ENCODE assay signal across 20 mouse cellular contexts in genomic region chr10:60964843-60965242, GRCm38 (mm10).
DNase-seq lines count a peak whose midpoint lies in the region; ATAC-seq lines count a peak whose summit lies in the region.
"Had no signal": no experiment of that assay in that cellular context is flagged by ENCODE, and none has a peak within 500 bp of the region (broad histone marks: within the 10 kb centered on the region; RNA-seq: fewer than 3 reads in every experiment).

No protein-coding gene starts in this region.

- H3K27ac ChIP-seq in heart, embryonic 14.5 days (replicated peaks in 1 of 2; ENCODE audit: control insufficient read depth in 1 of 2, insufficient read depth in 1 of 2, low read depth in 2 of 2, low read length in 2 of 2): peak overlapping the region; percentile 42 to 47; a peak in 2 of 4 replicates
- no peak overlapping the region for H3K27ac ChIP-seq in kidney, embryonic 15.5 days
- H3K27ac ChIP-seq: embryonic facial prominence, embryonic 10.5 days; hindbrain, embryonic 15.5 days; layer of hippocampus, adult 2 months; macrophage; stomach, postnatal 0 days had no signal

- WGBS in heart, embryonic 14.5 days: 33% methylated on average over 10 of the region's 10 CpGs
- 76% methylated on average over 10 of the region's 10 CpGs for WGBS in kidney, embryonic 15.5 days

- ATAC-seq in heart, embryonic 14.5 days (ENCODE audit: insufficient number of reproducible peaks, insufficient read depth, low FRiP score, low read depth): no peak
- no peak for ATAC-seq in kidney, embryonic 15.5 days (replicated peaks; ENCODE audit: low FRiP score)

- no peak overlapping the region for H3K4me2 ChIP-seq in heart, embryonic 14.5 days (ENCODE audit: low read length)
- H3K4me2 ChIP-seq in kidney, embryonic 15.5 days: no peak overlapping the region
- H3K4me2 ChIP-seq: heart, embryonic 15.5 days; hindbrain, embryonic 15.5 days; midbrain, embryonic 11.5 days had no signal

- H3K27me3 ChIP-seq in heart, embryonic 14.5 days (ENCODE audit: control insufficient read depth, insufficient read depth, low read length): no peaks in the 10 kb centered on the region
- peaks cover 2% of the 10 kb centered on the region; the same call in 1 of the 2 replicates for H3K27me3 ChIP-seq in kidney, embryonic 15.5 days
- H3K27me3 ChIP-seq: heart, embryonic 15.5 days; hindbrain, embryonic 15.5 days had no signal

- no peaks in the 10 kb centered on the region for H3K9me3 ChIP-seq in heart, embryonic 14.5 days (ENCODE audit: control insufficient read depth, low read length)
- no peaks in the 10 kb centered on the region for H3K9me3 ChIP-seq in kidney, embryonic 15.5 days (replicated peaks)
- H3K9me3 ChIP-seq: embryonic facial prominence, embryonic 10.5 days; heart, embryonic 15.5 days; hindbrain, embryonic 15.5 days had no signal

- no peaks in the 10 kb centered on the region for H3K36me3 ChIP-seq in heart, embryonic 14.5 days (ENCODE audit: control insufficient read depth, insufficient read depth, low read length)
- no peaks in the 10 kb centered on the region for H3K36me3 ChIP-seq in kidney, embryonic 15.5 days
- H3K36me3 ChIP-seq: embryonic facial prominence, embryonic 10.5 days; heart, embryonic 15.5 days; hindbrain, embryonic 15.5 days had no signal

- intact Hi-C loops in heart, postnatal 36 days (cut with DNase I): no loop called here

- no peak overlapping the region for H3K4me3 ChIP-seq in heart, embryonic 14.5 days (ENCODE audit: control insufficient read depth in 1 of 2, insufficient read depth in 1 of 2, low read depth in 1 of 2, low read length in 2 of 2)
- no peak overlapping the region for H3K4me3 ChIP-seq in kidney, embryonic 15.5 days (replicated peaks)
- H3K4me3 ChIP-seq: embryonic facial prominence, embryonic 10.5 days; heart, embryonic 15.5 days; hindbrain, embryonic 15.5 days; layer of hippocampus, adult 2 months had no signal

- no peak overlapping the region for H3K9ac ChIP-seq in heart, embryonic 14.5 days (ENCODE audit: low read length)
- no peak overlapping the region for H3K9ac ChIP-seq in kidney, embryonic 15.5 days
- H3K9ac ChIP-seq: heart, embryonic 15.5 days; hindbrain, embryonic 15.5 days had no signal

- H3K4me1 ChIP-seq in heart, embryonic 14.5 days (ENCODE audit: control insufficient read depth in 2 of 2, insufficient read depth in 2 of 2, low read length in 2 of 2): peaks cover 8 to 9% of the 10 kb centered on the region in 2 experiments; a peak in 2 of 4 replicates
- H3K4me1 ChIP-seq in kidney, embryonic 15.5 days: no peaks in the 10 kb centered on the region
- H3K4me1 ChIP-seq: hindbrain, embryonic 15.5 days had no signal

- peak; percentile 20 for DNase-seq in cerebellum, adult 11-12 months
- no peak for DNase-seq in cerebellum, postnatal 4 days (ENCODE audit: low spot score in 2 of 2)
- DNase-seq in heart, postnatal 36 days: no peak
- DNase-seq in cerebellum, adult 9-10 months: peak; percentile 17
- no peak for DNase-seq in frontal cortex, postnatal 25 days (ENCODE audit: low spot score in 2 of 2)
- DNase-seq: adrenal gland, postnatal 14 days; gastrocnemius, postnatal 36 days; kidney, adult 2 months; kidney, postnatal 14 days; thymus, adult 2 months; thymus, postnatal 4 days had no signal

Comparison
In these comparisons a context has a peak if more than half of its experiments do, and no peak if none do; other contexts are left out.
1. DNase-seq: peak in cerebellum, adult 11-12 months (single experiment) and cerebellum, adult 9-10 months (single experiment); none in cerebellum, postnatal 4 days (0 of 2), heart, postnatal 36 days (0 of 2) and frontal cortex, postnatal 25 days (0 of 2).